ENCODE assay signal across 9 mouse cellular contexts in genomic region chr2:69883990-69884391, GRCm38 (mm10). TPM values are rescaled to one million over a fixed set of nuclear protein-coding genes. Genes with fewer than 3 reads are reported as not detected.
DNase-seq lines count a peak whose midpoint lies in the region; ATAC-seq and TF ChIP-seq lines count a peak whose summit lies in the region.
"Had no signal": no experiment of that assay in that cellular context is flagged by ENCODE, and none has a peak within 500 bp of the region (broad histone marks: within the 10 kb centered on the region; RNA-seq: fewer than 3 reads in every experiment).

No protein-coding gene starts in this region.

- H3K79me2 ChIP-seq in CH12.LX (replicated peaks; ENCODE audit: control insufficient read depth, extremely low read depth, insufficient read depth, poor library complexity, severe bottlenecking), result peaks cover 21% of the 10 kb centered on the region

- TF ChIP-seq RAD21 in CH12.LX (IDR thresholded peaks at IDR 0.05; ENCODE audit: low read depth, low read length), result no peak

- no peak for TF ChIP-seq EP300 in CH12.LX (IDR thresholded peaks at IDR 0.05; ENCODE audit: low read length)

- ATAC-seq in intestine, embryonic 15.5 days, result no peak
- no peak for ATAC-seq in intestine, embryonic 16.5 days
- no peak for ATAC-seq in limb, embryonic 13.5 days (ENCODE audit: low FRiP score, low read depth)

- H3K4me3 ChIP-seq in intestine, embryonic 15.5 days (replicated peaks), result no peak overlapping the region
- H3K4me3 ChIP-seq in intestine, embryonic 16.5 days (ENCODE audit: low read length), result no peak overlapping the region
- H3K4me3 ChIP-seq in CH12.LX (replicated peaks in 1 of 3; ENCODE audit: low read depth in 2 of 3, low read length in 2 of 3, poor library complexity in 1 of 3), result peak overlapping the region; percentile 71 to 77 (median 77)
- no peak overlapping the region for H3K4me3 ChIP-seq in limb, embryonic 13.5 days

- no peak overlapping the region for H3K9ac ChIP-seq in intestine, embryonic 15.5 days
- no peak overlapping the region for H3K9ac ChIP-seq in intestine, embryonic 16.5 days (ENCODE audit: low read depth, low read length)
- peak overlapping the region; percentile 90; the same call in 1 of the 2 replicates for H3K9ac ChIP-seq in CH12.LX (ENCODE audit: insufficient read depth, low read depth)
- H3K9ac ChIP-seq in limb, embryonic 13.5 days, result no peak overlapping the region

- dilution Hi-C loops in CH12.LX (cut with MboI; ENCODE audit: extremely low pct_ligation_motif_present, extremely low pct_unique_long_range_greater_than_20kb, low sequenced_read_pairs), result no loop called here

- H3K4me1 ChIP-seq in intestine, embryonic 15.5 days (replicated peaks), result 0 out of 2 replicates have a peak, but pooled peaks cover 2% of the 10 kb centered on the region
- H3K4me1 ChIP-seq in intestine, embryonic 16.5 days (ENCODE audit: control insufficient read depth, insufficient read depth, low read length), result 0 out of 2 replicates have a peak, but pooled peaks cover 4% of the 10 kb centered on the region
- peaks cover 0 to 12% of the 10 kb centered on the region in 2 experiments; a peak in 2 of 4 replicates for H3K4me1 ChIP-seq in CH12.LX (ENCODE audit: control insufficient read depth in 1 of 2, insufficient read depth in 2 of 2)
- peaks cover 7% of the 10 kb centered on the region; the same call in 1 of the 2 replicates for H3K4me1 ChIP-seq in limb, embryonic 13.5 days

- TF ChIP-seq POLR2A in CH12.LX (IDR thresholded peaks at IDR 0.05; ENCODE audit: low read depth, low read length), result no peak

- H3K27ac ChIP-seq in intestine, embryonic 15.5 days, result no peak overlapping the region
- H3K27ac ChIP-seq in intestine, embryonic 16.5 days (ENCODE audit: low read length), result no peak overlapping the region
- H3K27ac ChIP-seq in CH12.LX (ENCODE audit: insufficient read depth, low read depth), result no peak overlapping the region
- no peak overlapping the region for H3K27ac ChIP-seq in limb, embryonic 13.5 days

- in situ Hi-C loops in CH12.LX (cut with MboI; ENCODE audit: low pct_ligation_motif_present, low pct_unique_long_range_greater_than_20kb, low sequenced_read_pairs), result no loop called here

- H3K4me2 ChIP-seq in intestine, embryonic 15.5 days (replicated peaks), result peak overlapping the region; percentile 71
- no peak overlapping the region for H3K4me2 ChIP-seq in intestine, embryonic 16.5 days (ENCODE audit: low read depth, low read length)
- peak overlapping the region; percentile 86 for H3K4me2 ChIP-seq in CH12.LX (ENCODE audit: insufficient read depth, low read depth, poor library complexity, severe bottlenecking)
- H3K4me2 ChIP-seq in limb, embryonic 13.5 days (replicated peaks), result peak overlapping the region; percentile 70

- 71% methylated on average over 2 of the region's 2 CpGs for WGBS in intestine, embryonic 15.5 days
- 75% methylated on average over 2 of the region's 2 CpGs for WGBS in intestine, embryonic 16.5 days
- WGBS in limb, embryonic 13.5 days, result 64% methylated on average over 2 of the region's 2 CpGs

- DNase-seq in 3134 (ENCODE audit: extremely low read depth, insufficient read length, low spot score) (peak; percentile 32), CH12.LX (ENCODE audit: extremely low read depth) (no peak)
- no peak for DNase-seq in urinary bladder, postnatal 14 days (ENCODE audit: low spot score)
- DNase-seq in gastrocnemius, postnatal 36 days, result no peak
- no peak for DNase-seq in cerebellum, postnatal 10 days
- DNase-seq: cerebellum, postnatal 36 days had no signal

- TF ChIP-seq CTCF in CH12.LX (conservative IDR thresholded peaks at IDR 0.05 in 1 of 2, IDR thresholded peaks at IDR 0.05 in 1 of 2; ENCODE audit: low read depth in 2 of 2, low read length in 2 of 2), result peak; percentile 33 to 52

- no peaks in the 10 kb centered on the region for H3K36me3 ChIP-seq in intestine, embryonic 15.5 days
- no peaks in the 10 kb centered on the region for H3K36me3 ChIP-seq in intestine, embryonic 16.5 days (ENCODE audit: control insufficient read depth, insufficient read depth, low read length)
- peaks cover 3 to 21% of the 10 kb centered on the region in 2 experiments for H3K36me3 ChIP-seq in CH12.LX (replicated peaks in 1 of 2; ENCODE audit: control insufficient read depth in 1 of 2, insufficient read depth in 1 of 2, low read length in 1 of 2)
- H3K36me3 ChIP-seq in limb, embryonic 13.5 days, result peaks cover 13% of the 10 kb centered on the region; the same call in 1 of the 2 replicates

- intact Hi-C loops in gastrocnemius, postnatal 36 days (cut with DNase I), result no loop called here

- no peaks in the 10 kb centered on the region for H3K9me3 ChIP-seq in intestine, embryonic 15.5 days
- H3K9me3 ChIP-seq in intestine, embryonic 16.5 days (ENCODE audit: control insufficient read depth, low read length), result no peaks in the 10 kb centered on the region
- H3K9me3 ChIP-seq in CH12.LX (replicated peaks; ENCODE audit: low read length), result no peaks in the 10 kb centered on the region
- no peaks in the 10 kb centered on the region for H3K9me3 ChIP-seq in limb, embryonic 13.5 days

- no peaks in the 10 kb centered on the region for H3K27me3 ChIP-seq in intestine, embryonic 15.5 days (replicated peaks)
- no peaks in the 10 kb centered on the region for H3K27me3 ChIP-seq in intestine, embryonic 16.5 days (replicated peaks; ENCODE audit: control insufficient read depth, insufficient read depth, low read length)
- H3K27me3 ChIP-seq in CH12.LX (replicated peaks), result no peaks in the 10 kb centered on the region
- no peaks in the 10 kb centered on the region for H3K27me3 ChIP-seq in limb, embryonic 13.5 days

TF ChIP-seq in CH12.LX, 34 proteins besides CTCF, POLR2A, EP300 and RAD21:
- TF ChIP-seq MYC (IDR thresholded peaks at IDR 0.05; ENCODE audit: low read depth, low read length) (0 out of 2 replicates have a peak, but pooled peaks have one; percentile 50), POLR2AphosphoS2 (IDR thresholded peaks at IDR 0.05; ENCODE audit: low read depth, low read length) (no peak)

RNA-seq across cellular contexts. Expression of gene Mettl5, which starts 1.4 kb away (rescaled TPM):
- 39.8 and 41.2 TPM in 2 replicates for polyA plus RNA-seq in intestine, embryonic 15.5 days (2015; fragmentation: Nextera tagmentation; extraction: Ambion mirVana)
- 36.7 and 38.5 TPM in 2 replicates for polyA plus RNA-seq in intestine, embryonic 16.5 days (2015; fragmentation: Nextera tagmentation; extraction: Ambion mirVana)
- total RNA-seq in CH12.LX (2012; rRNA removed) (19.6 and 20.4 TPM in 2 replicates), CH12.LX (2014; rRNA removed) (40.4 and 50.4 TPM in 2 replicates)
- 39.1 and 42.2 TPM in 2 replicates for polyA plus RNA-seq in CH12.LX (2012; ENCODE audit: insufficient read length, low read depth)
- 36.2 and 40.5 TPM in 2 replicates for polyA plus RNA-seq in limb, embryonic 13.5 days (2015; fragmentation: Nextera tagmentation; extraction: Ambion mirVana)
- total RNA-seq in gastrocnemius, postnatal 36 days (2021), result 10 to 100 TPM; 15.7 to 17.2 TPM

RNA-seq across cellular contexts. Expression of gene Ubr3, which starts 13.1 kb away (rescaled TPM):
- polyA plus RNA-seq in intestine, embryonic 15.5 days (2015; fragmentation: Nextera tagmentation; extraction: Ambion mirVana), result 10.5 and 10.9 TPM in 2 replicates
- 8.3 and 11.1 TPM in 2 replicates for polyA plus RNA-seq in intestine, embryonic 16.5 days (2015; fragmentation: Nextera tagmentation; extraction: Ambion mirVana)
- total RNA-seq in CH12.LX (2012; rRNA removed), result 16.0 and 18.3 TPM in 2 replicates
- 17.9 and 21.4 TPM in 2 replicates for total RNA-seq in CH12.LX (2014; rRNA removed)
- polyA plus RNA-seq in CH12.LX (2012; ENCODE audit: insufficient read length, low read depth), result 26.1 and 35.8 TPM in 2 replicates
- polyA plus RNA-seq in limb, embryonic 13.5 days (2015; fragmentation: Nextera tagmentation; extraction: Ambion mirVana), result 13.8 and 14.6 TPM in 2 replicates
- 100 to 1,000 TPM; 162 to 170 TPM for total RNA-seq in gastrocnemius, postnatal 36 days (2021)

RNA-seq across cellular contexts. Expression of gene Ssb, which starts 22.6 kb away (rescaled TPM):
- 290 and 358 TPM in 2 replicates for polyA plus RNA-seq in intestine, embryonic 15.5 days (2015; fragmentation: Nextera tagmentation; extraction: Ambion mirVana)
- 223 and 249 TPM in 2 replicates for polyA plus RNA-seq in intestine, embryonic 16.5 days (2015; fragmentation: Nextera tagmentation; extraction: Ambion mirVana)
- total RNA-seq in CH12.LX (2012; rRNA removed) (124 and 176 TPM in 2 replicates), CH12.LX (2014; rRNA removed) (281 and 368 TPM in 2 replicates)
- 410 and 530 TPM in 2 replicates for polyA plus RNA-seq in CH12.LX (2012; ENCODE audit: insufficient read length, low read depth)
- polyA plus RNA-seq in limb, embryonic 13.5 days (2015; fragmentation: Nextera tagmentation; extraction: Ambion mirVana), result 379 and 400 TPM in 2 replicates
- total RNA-seq in gastrocnemius, postnatal 36 days (2021), result 10 to 100 TPM; 44.2 to 61.3 TPM

Comparison
In these comparisons a context has a peak if more than half of its experiments do, and no peak if none do; other contexts are left out.
1. H3K4me3 ChIP-seq: peak in CH12.LX (3 of 3); none in intestine, embryonic 15.5 days (single experiment), intestine, embryonic 16.5 days (single experiment) and limb, embryonic 13.5 days (single experiment).